In genomic region chr4:99650088-99650944, GRCm38 (mm10) we compare ENCODE assay signal across 8 mouse cellular contexts. TPM values are rescaled to one million over a fixed set of nuclear protein-coding genes. Genes with fewer than 3 reads are reported as not detected.
A peak's percentile ranks its signal among the peaks of the same experiment; 100 is the strongest.
DNase-seq lines count a peak whose midpoint lies in the region; ATAC-seq and TF ChIP-seq lines count a peak whose summit lies in the region.

No protein-coding gene starts in this region.

- H3K4me3 ChIP-seq in hindbrain, embryonic 10.5 days: peak overlapping the region; percentile 40
- no peak overlapping the region; the same call in 1 of the 2 replicates for H3K4me3 ChIP-seq in hindbrain, embryonic 16.5 days (ENCODE audit: low read length)
- H3K4me3 ChIP-seq in bone marrow macrophage, adult 2 months (ENCODE audit: insufficient read depth, low read length): no peak overlapping the region
- no peak overlapping the region for H3K4me3 ChIP-seq in forebrain, embryonic 16.5 days (replicated peaks; ENCODE audit: low read length)
- peak overlapping the region; percentile 24 for H3K4me3 ChIP-seq in limb, embryonic 12.5 days (replicated peaks)
- H3K4me3 ChIP-seq in stomach, embryonic 14.5 days (ENCODE audit: low read depth, low read length): peak overlapping the region; percentile 11; the same call in 1 of the 2 replicates

- TF ChIP-seq CTCF in bone marrow macrophage, adult 2 months (IDR thresholded peaks at IDR 0.05; ENCODE audit: low read depth, low read length): peak; percentile 17; the same call in 1 of the 2 replicates

- no peak for ATAC-seq in hindbrain, embryonic 16.5 days
- 0 out of 2 replicates have a peak, but pooled peaks have one; percentile 21 for ATAC-seq in forebrain, embryonic 16.5 days
- ATAC-seq in limb, embryonic 12.5 days (ENCODE audit: insufficient number of reproducible peaks, insufficient read depth, low FRiP score, low TSS enrichment, low read depth): no peak
- ATAC-seq in stomach, embryonic 14.5 days (ENCODE audit: insufficient number of reproducible peaks, insufficient read depth, low FRiP score, low read depth): no peak

- no peak overlapping the region for H3K4me2 ChIP-seq in hindbrain, embryonic 16.5 days (ENCODE audit: low read length)
- H3K4me2 ChIP-seq in forebrain, embryonic 16.5 days (ENCODE audit: low read length): no peak overlapping the region
- peak overlapping the region; percentile 44; the same call in 1 of the 2 replicates for H3K4me2 ChIP-seq in limb, embryonic 12.5 days
- H3K4me2 ChIP-seq in stomach, embryonic 14.5 days (replicated peaks; ENCODE audit: low read depth, low read length): no peak overlapping the region

- H3K9me3 ChIP-seq in hindbrain, embryonic 10.5 days: no peaks in the 10 kb centered on the region
- no peaks in the 10 kb centered on the region for H3K9me3 ChIP-seq in hindbrain, embryonic 16.5 days (ENCODE audit: control insufficient read depth, low read length)
- H3K9me3 ChIP-seq in forebrain, embryonic 16.5 days (ENCODE audit: control insufficient read depth, low read length): no peaks in the 10 kb centered on the region
- no peaks in the 10 kb centered on the region for H3K9me3 ChIP-seq in limb, embryonic 12.5 days
- H3K9me3 ChIP-seq in stomach, embryonic 14.5 days (ENCODE audit: control insufficient read depth, low read depth, low read length): no peaks in the 10 kb centered on the region

- intact Hi-C loops in left cerebral cortex, postnatal 25 days (cut with DNase I): loop anchor here (5.0 kb wide), 1 partner anchor 78 kb away; no protein-coding TSS in a partner anchor

- TF ChIP-seq POLR2A in bone marrow macrophage, adult 2 months (IDR thresholded peaks at IDR 0.05; ENCODE audit: borderline replicate concordance, low read depth, low read length): no peak

- H3K27ac ChIP-seq in hindbrain, embryonic 10.5 days: no peak overlapping the region
- H3K27ac ChIP-seq in hindbrain, embryonic 16.5 days (ENCODE audit: low read depth, low read length): no peak overlapping the region
- H3K27ac ChIP-seq in bone marrow macrophage, adult 2 months (ENCODE audit: insufficient read depth, low read depth, low read length): no peak overlapping the region
- no peak overlapping the region for H3K27ac ChIP-seq in forebrain, embryonic 16.5 days (ENCODE audit: low read length)
- no peak overlapping the region for H3K27ac ChIP-seq in limb, embryonic 12.5 days
- H3K27ac ChIP-seq in stomach, embryonic 14.5 days (ENCODE audit: low read length): no peak overlapping the region

- DNase-seq in hindbrain, embryonic 10.5 days (ENCODE audit: low spot score): peak; percentile 37
- no peak for DNase-seq in layer of hippocampus, adult 11-12 months (ENCODE audit: low spot score)
- no peak for DNase-seq in left cerebral cortex, postnatal 25 days (ENCODE audit: low spot score in 2 of 2)

- H3K9ac ChIP-seq in hindbrain, embryonic 16.5 days (ENCODE audit: low read depth, low read length): no peak overlapping the region
- H3K9ac ChIP-seq in forebrain, embryonic 16.5 days (replicated peaks; ENCODE audit: low read depth, low read length): no peak overlapping the region
- H3K9ac ChIP-seq in limb, embryonic 12.5 days (replicated peaks): no peak overlapping the region
- no peak overlapping the region for H3K9ac ChIP-seq in stomach, embryonic 14.5 days (replicated peaks; ENCODE audit: low read depth, low read length)

- 3% methylated on average over 44 of the region's 44 CpGs for WGBS in hindbrain, embryonic 10.5 days
- 4% methylated on average over 40 of the region's 44 CpGs for WGBS in hindbrain, embryonic 16.5 days
- 4% methylated on average over 44 of the region's 44 CpGs for WGBS in forebrain, embryonic 16.5 days
- 3% methylated on average over 44 of the region's 44 CpGs for WGBS in limb, embryonic 12.5 days
- 3% methylated on average over 44 of the region's 44 CpGs for WGBS in stomach, embryonic 14.5 days

- H3K36me3 ChIP-seq in hindbrain, embryonic 10.5 days: no peaks in the 10 kb centered on the region
- H3K36me3 ChIP-seq in hindbrain, embryonic 16.5 days (ENCODE audit: control insufficient read depth, insufficient read depth, low read length): no peaks in the 10 kb centered on the region
- no peaks in the 10 kb centered on the region for H3K36me3 ChIP-seq in forebrain, embryonic 16.5 days (ENCODE audit: control insufficient read depth, insufficient read depth)
- H3K36me3 ChIP-seq in limb, embryonic 12.5 days: no peaks in the 10 kb centered on the region
- no peaks in the 10 kb centered on the region for H3K36me3 ChIP-seq in stomach, embryonic 14.5 days (ENCODE audit: control insufficient read depth, insufficient read depth, low read length)

- peaks cover 98% of the 10 kb centered on the region for H3K27me3 ChIP-seq in hindbrain, embryonic 10.5 days (ENCODE audit: insufficient read depth, poor library complexity, severe bottlenecking)
- peaks cover 45% of the 10 kb centered on the region for H3K27me3 ChIP-seq in hindbrain, embryonic 16.5 days (replicated peaks; ENCODE audit: control insufficient read depth, insufficient read depth, low read length)
- peaks cover 73% of the 10 kb centered on the region for H3K27me3 ChIP-seq in forebrain, embryonic 16.5 days (replicated peaks; ENCODE audit: control insufficient read depth, insufficient read depth, low read length)
- peaks cover 95% of the 10 kb centered on the region for H3K27me3 ChIP-seq in limb, embryonic 12.5 days
- peaks cover 58% of the 10 kb centered on the region for H3K27me3 ChIP-seq in stomach, embryonic 14.5 days (ENCODE audit: control insufficient read depth, insufficient read depth, low read length)

- peaks cover 30% of the 10 kb centered on the region for H3K4me1 ChIP-seq in hindbrain, embryonic 10.5 days (replicated peaks)
- H3K4me1 ChIP-seq in hindbrain, embryonic 16.5 days (ENCODE audit: control insufficient read depth, insufficient read depth, low read depth, low read length): no peaks in the 10 kb centered on the region
- no peaks in the 10 kb centered on the region for H3K4me1 ChIP-seq in bone marrow macrophage, adult 2 months (ENCODE audit: control insufficient read depth, insufficient read depth, low read length)
- peaks cover 6% of the 10 kb centered on the region for H3K4me1 ChIP-seq in forebrain, embryonic 16.5 days (replicated peaks; ENCODE audit: control insufficient read depth, insufficient read depth, low read length)
- peaks cover 7% of the 10 kb centered on the region; the same call in 1 of the 2 replicates for H3K4me1 ChIP-seq in limb, embryonic 12.5 days (replicated peaks)
- peaks cover 4% of the 10 kb centered on the region; the same call in 1 of the 2 replicates for H3K4me1 ChIP-seq in stomach, embryonic 14.5 days (ENCODE audit: control insufficient read depth, insufficient read depth, low read length)

RNA-seq across cellular contexts. Expression of gene Foxd3, which starts 5.8 kb away (rescaled TPM):
- 0.50 and 1.1 TPM in 2 replicates for polyA plus RNA-seq in hindbrain, embryonic 10.5 days (2016; fragmentation: Nextera tagmentation; extraction: Ambion mirVana)
- 1.4 and 1.5 TPM in 2 replicates for polyA plus RNA-seq in hindbrain, embryonic 16.5 days (2015; fragmentation: Nextera tagmentation; extraction: Ambion mirVana)
- polyA plus RNA-seq in bone marrow macrophage, adult 2 months (2012; ENCODE audit: insufficient read depth, insufficient read length, missing spikeins): not detected in 2 replicates
- 0.10 and 0.14 TPM in 2 replicates for polyA plus RNA-seq in forebrain, embryonic 16.5 days (2015; fragmentation: Nextera tagmentation; extraction: Ambion mirVana)
- 0.85 and 0.91 TPM in 2 replicates for polyA plus RNA-seq in limb, embryonic 12.5 days (2016; fragmentation: Nextera tagmentation; extraction: Ambion mirVana)
- 1.7 and 2.1 TPM in 2 replicates for polyA plus RNA-seq in stomach, embryonic 14.5 days (2014; fragmentation: Nextera tagmentation; extraction: Ambion mirVana)
- not detected for total RNA-seq in left cerebral cortex, postnatal 25 days (2021)

Comparison
In these comparisons a context has a peak if more than half of its experiments do, and no peak if none do; other contexts are left out.
1. H3K4me3 ChIP-seq: peak in hindbrain, embryonic 10.5 days (single experiment), limb, embryonic 12.5 days (single experiment) and stomach, embryonic 14.5 days (single experiment); none in hindbrain, embryonic 16.5 days (single experiment), bone marrow macrophage, adult 2 months (single experiment) and forebrain, embryonic 16.5 days (single experiment).